Mouse (Mus musculus): Measurements from ENCODE around the gene Pla2g15. TPM values are rescaled to one million over a fixed set of nuclear protein-coding genes. Genes with fewer than 3 reads are reported as not detected.

The Pla2g15 gene
- polyA plus RNA-seq, 1 experiment, result 153 TPM

GRCm38 (mm10) chr8:106126055-106126454 lies 24.1 kb upstream of the Pla2g15 start:
- TF ChIP-seq CTCF (IDR thresholded peaks at IDR 0.05; ENCODE audit: low read depth, low read length), result no peak
- TF ChIP-seq POLR2A (IDR thresholded peaks at IDR 0.05; ENCODE audit: borderline replicate concordance, low read depth, low read length), result no peak
- Histone ChIP-seq H3K27ac (ENCODE audit: insufficient read depth, low read depth, low read length) (no peak overlapping the region), H3K4me3 (ENCODE audit: insufficient read depth, low read length) (no peak overlapping the region), H3K4me1 (ENCODE audit: control insufficient read depth, insufficient read depth, low read length) (peaks cover 10% of the 10 kb centered on the region)

GRCm38 (mm10) chr8:106127054-106127453 lies 23.1 kb upstream of the Pla2g15 start:
- Histone ChIP-seq H3K4me3 (ENCODE audit: insufficient read depth, low read length) (no peak overlapping the region), H3K27ac (ENCODE audit: insufficient read depth, low read depth, low read length) (no peak overlapping the region), H3K4me1 (ENCODE audit: control insufficient read depth, insufficient read depth, low read length) (peaks cover 10% of the 10 kb centered on the region)
- no peak for TF ChIP-seq CTCF (IDR thresholded peaks at IDR 0.05; ENCODE audit: low read depth, low read length)
- no peak for TF ChIP-seq POLR2A (IDR thresholded peaks at IDR 0.05; ENCODE audit: borderline replicate concordance, low read depth, low read length)

GRCm38 (mm10) chr8:106127882-106128410 lies 22.3 kb upstream of the Pla2g15 start:
- TF ChIP-seq CTCF (IDR thresholded peaks at IDR 0.05; ENCODE audit: low read depth, low read length) (no peak), POLR2A (IDR thresholded peaks at IDR 0.05; ENCODE audit: borderline replicate concordance, low read depth, low read length) (no peak)
- H3K27ac ChIP-seq (ENCODE audit: insufficient read depth, low read depth, low read length), result no peak overlapping the region

GRCm38 (mm10) chr8:106129232-106129930 lies 20.8 kb upstream of the Pla2g15 start:
- H3K4me1 ChIP-seq (ENCODE audit: control insufficient read depth, insufficient read depth, low read length), result peaks cover 9% of the 10 kb centered on the region
- no peak overlapping the region for H3K4me3 ChIP-seq (ENCODE audit: insufficient read depth, low read length)
- no peak for TF ChIP-seq POLR2A (IDR thresholded peaks at IDR 0.05; ENCODE audit: borderline replicate concordance, low read depth, low read length)
- no peak for TF ChIP-seq CTCF (IDR thresholded peaks at IDR 0.05; ENCODE audit: low read depth, low read length)
- H3K27ac ChIP-seq (ENCODE audit: insufficient read depth, low read depth, low read length), result no peak overlapping the region

More at GRCm38 (mm10) chr8:106127882-106128410, 22.3 kb upstream of the Pla2g15 start:
- H3K4me3 ChIP-seq (ENCODE audit: insufficient read depth, low read length), result no peak overlapping the region
- H3K4me1 ChIP-seq (ENCODE audit: control insufficient read depth, insufficient read depth, low read length), result peaks cover 10% of the 10 kb centered on the region

- TF ChIP-seq POLR2A (IDR thresholded peaks at IDR 0.05; ENCODE audit: borderline replicate concordance, low read depth, low read length) (no peak), CTCF (IDR thresholded peaks at IDR 0.05; ENCODE audit: low read depth, low read length) (no peak)
These were observed 20.2 kb upstream of the Pla2g15 start for GRCm38 (mm10) chr8:106129997-106130396.

GRCm38 (mm10) chr8:106130505-106130904 lies 19.7 kb upstream of the Pla2g15 start:
- H3K27ac ChIP-seq (ENCODE audit: insufficient read depth, low read depth, low read length), result no peak overlapping the region
- TF ChIP-seq CTCF (IDR thresholded peaks at IDR 0.05; ENCODE audit: low read depth, low read length) (no peak), POLR2A (IDR thresholded peaks at IDR 0.05; ENCODE audit: borderline replicate concordance, low read depth, low read length) (no peak)
- peaks cover 9% of the 10 kb centered on the region for H3K4me1 ChIP-seq (ENCODE audit: control insufficient read depth, insufficient read depth, low read length)
- no peak overlapping the region for H3K4me3 ChIP-seq (ENCODE audit: insufficient read depth, low read length)

More at GRCm38 (mm10) chr8:106129997-106130396, 20.2 kb upstream of the Pla2g15 start:
- no peak overlapping the region for H3K27ac ChIP-seq (ENCODE audit: insufficient read depth, low read depth, low read length)
- peaks cover 9% of the 10 kb centered on the region for H3K4me1 ChIP-seq (ENCODE audit: control insufficient read depth, insufficient read depth, low read length)
- H3K4me3 ChIP-seq (ENCODE audit: insufficient read depth, low read length), result no peak overlapping the region

GRCm38 (mm10) chr8:106131021-106131420 lies 19.2 kb upstream of the Pla2g15 start:
- H3K4me1 ChIP-seq (ENCODE audit: control insufficient read depth, insufficient read depth, low read length), result peaks cover 5% of the 10 kb centered on the region
- H3K27ac ChIP-seq (ENCODE audit: insufficient read depth, low read depth, low read length), result no peak overlapping the region
- TF ChIP-seq CTCF (IDR thresholded peaks at IDR 0.05; ENCODE audit: low read depth, low read length) (no peak), POLR2A (IDR thresholded peaks at IDR 0.05; ENCODE audit: borderline replicate concordance, low read depth, low read length) (no peak)
- no peak overlapping the region for H3K4me3 ChIP-seq (ENCODE audit: insufficient read depth, low read length)

- 0 out of 2 replicates have a peak, but pooled peaks cover 2% of the 10 kb centered on the region for H3K4me1 ChIP-seq (ENCODE audit: control insufficient read depth, insufficient read depth, low read length)
- TF ChIP-seq CTCF (IDR thresholded peaks at IDR 0.05; ENCODE audit: low read depth, low read length), result no peak
- TF ChIP-seq POLR2A (IDR thresholded peaks at IDR 0.05; ENCODE audit: borderline replicate concordance, low read depth, low read length), result no peak
- no peak overlapping the region for H3K27ac ChIP-seq (ENCODE audit: insufficient read depth, low read depth, low read length)
- no peak overlapping the region for H3K4me3 ChIP-seq (ENCODE audit: insufficient read depth, low read length)
These were observed 18.5 kb upstream of the Pla2g15 start for GRCm38 (mm10) chr8:106131488-106132222.

GRCm38 (mm10) chr8:106132356-106132755 lies 17.8 kb upstream of the Pla2g15 start:
- H3K27ac ChIP-seq (ENCODE audit: insufficient read depth, low read depth, low read length), result no peak overlapping the region
- peaks cover 2% of the 10 kb centered on the region; the same call in 1 of the 2 replicates for H3K4me1 ChIP-seq (ENCODE audit: control insufficient read depth, insufficient read depth, low read length)
- TF ChIP-seq POLR2A (IDR thresholded peaks at IDR 0.05; ENCODE audit: borderline replicate concordance, low read depth, low read length) (no peak), CTCF (IDR thresholded peaks at IDR 0.05; ENCODE audit: low read depth, low read length) (no peak)
- no peak overlapping the region for H3K4me3 ChIP-seq (ENCODE audit: insufficient read depth, low read length)

GRCm38 (mm10) chr8:106133526-106133925 lies 16.7 kb upstream of the Pla2g15 start:
- peaks cover 4% of the 10 kb centered on the region for H3K4me1 ChIP-seq (ENCODE audit: control insufficient read depth, insufficient read depth, low read length)
- H3K27ac ChIP-seq (ENCODE audit: insufficient read depth, low read depth, low read length), result no peak overlapping the region
- no peak overlapping the region for H3K4me3 ChIP-seq (ENCODE audit: insufficient read depth, low read length)
- TF ChIP-seq POLR2A (IDR thresholded peaks at IDR 0.05; ENCODE audit: borderline replicate concordance, low read depth, low read length) (no peak), CTCF (IDR thresholded peaks at IDR 0.05; ENCODE audit: low read depth, low read length) (no peak)

Measured in bone marrow macrophage, adult 2 months (primary cell).